Mouse (Mus musculus) heart, postnatal 0 days (tissue): ENCODE measurements at regions not wholly inside any gene's neighbourhood (a gene's known extent, or its start where the extent isn't known, plus 50 kb on each side); places are given as distances from the start of the nearest gene placed in this dataset.

ENCODE experiments used
- CTCF ChIP-seq: IDR thresholded peaks from 2 replicates; pipeline ENCODE4 v1.5.1; 2016; ENCODE audit warnings: antibody characterized with exemption, control low read depth, low read depth
- EP300 ChIP-seq: IDR thresholded peaks from 2 replicates; pipeline ENCODE4 v1.6.1; 2016; ENCODE audit warnings: antibody characterized with exemption, low read depth

- no peak for TF ChIP-seq CTCF
- no peak for TF ChIP-seq EP300
These were observed 51.9 kb upstream of the Il17a start for GRCm38 (mm10) chr1:20678823-20679222.
